Mouse (Mus musculus) urinary bladder, postnatal 36 days (tissue): ENCODE results near the gene Klf16.
"Not testable (repeated sequence)": the region's sequence is repeated elsewhere in the genome, so short reads cannot be mapped to it uniquely, and the experiment has no call there.

Experiments
- DNase-seq, 2 experiments: peaks; one replicate each; pipeline ENCODE4 v3.0.0; 2022; ENCODE audit warnings: low spot score in 2 of 2, mixed read lengths in 1 of 2

Klf16 gene

GRCm38 (mm10) chr10:80606306-80606705, 29.2 kb upstream of the Klf16 start:
- DNase-seq = no peak

GRCm38 (mm10) chr10:80605721-80606120, 28.6 kb upstream of the Klf16 start, which contains the start of gene Gm49322:
Gene Gm49322, plus strand, starts transcription at chr10:80606021.
- not testable (repeated sequence) for DNase-seq

- no peak for DNase-seq
Observed at GRCm38 (mm10) chr10:80604988-80605387, 27.9 kb upstream of the Klf16 start.

GRCm38 (mm10) chr10:80604001-80604509, 26.9 kb upstream of the Klf16 start:
- DNase-seq = no peak

DNA sequence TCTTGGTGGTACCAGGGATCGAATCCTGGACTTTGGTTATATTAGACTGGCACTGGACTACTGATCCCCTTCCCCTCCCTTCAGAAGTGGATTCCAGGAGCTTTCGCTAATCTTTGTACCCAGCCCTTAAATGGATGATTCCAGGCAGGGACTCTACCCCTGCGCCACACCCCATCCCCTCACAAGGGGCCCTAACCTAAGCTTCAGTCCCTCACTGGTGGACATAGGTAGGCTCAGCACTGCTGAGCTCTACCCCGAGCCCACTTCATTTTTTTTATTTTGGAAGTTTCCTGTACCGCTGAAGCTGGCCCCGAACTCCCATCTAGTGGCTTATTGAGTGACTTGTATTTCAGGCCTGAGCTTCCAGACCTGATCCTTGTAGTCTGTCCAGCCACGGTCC, 26.2 kb upstream of the Klf16 start:
- DNase-seq = no peak

GRCm38 (mm10) chr10:80602698-80603325, 25.7 kb upstream of the Klf16 start, which contains the start of the genes Scamp4 and Adat3:
Gene Scamp4, plus strand, starts transcription at chr10:80602872.
Gene Adat3, plus strand, starts transcription at chr10:80602880.
- peak; percentile 93 to 95 for DNase-seq

- no peak for DNase-seq
Observed at GRCm38 (mm10) chr10:80596318-80596717, 19.2 kb upstream of the Klf16 start.

DNA sequence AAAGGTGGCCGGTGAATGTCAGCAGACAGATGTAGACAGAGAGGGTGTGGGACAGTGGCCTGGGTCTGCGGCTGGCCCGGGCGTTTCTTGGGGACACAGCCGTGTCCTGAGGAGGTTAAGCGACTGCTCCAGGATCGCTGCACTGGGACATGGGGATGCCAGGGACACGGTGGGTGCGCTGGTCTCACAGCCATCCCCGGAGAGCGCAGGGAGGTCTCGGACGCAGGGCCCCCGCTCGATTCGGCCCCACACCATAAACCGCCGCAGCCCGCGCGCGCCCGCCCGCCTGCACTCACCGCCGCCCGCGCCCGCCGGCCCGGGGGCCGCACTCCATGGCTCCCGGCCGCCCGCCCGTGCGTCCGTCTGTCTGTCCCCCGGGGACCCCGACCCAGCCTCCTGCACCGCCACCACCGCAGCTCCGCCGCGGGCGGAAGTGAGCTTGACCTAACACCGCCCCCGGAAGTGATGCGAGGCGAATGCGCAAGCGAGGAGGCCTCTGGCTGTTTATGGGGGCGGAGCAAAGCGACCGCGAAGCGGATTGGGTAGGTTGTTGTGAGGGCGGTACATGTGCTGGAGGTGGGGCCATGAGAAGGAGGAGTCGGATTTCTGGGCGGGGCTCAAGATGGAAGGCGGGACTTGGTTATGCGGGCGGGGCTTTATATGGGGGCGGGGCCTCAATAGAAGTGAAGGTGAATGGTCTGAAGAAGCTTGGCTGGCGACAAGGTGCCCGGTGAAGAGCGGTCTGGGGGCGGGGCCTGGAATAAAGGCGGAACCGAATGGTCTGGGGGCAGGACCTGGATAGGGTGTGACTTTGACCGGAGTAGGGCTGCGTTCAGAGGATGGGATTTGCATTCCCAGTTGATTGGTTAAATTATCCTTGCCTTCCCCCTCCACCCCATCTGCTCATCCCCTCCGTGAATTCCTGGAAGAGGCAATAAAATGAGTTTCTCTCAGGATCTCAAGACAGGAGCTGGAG, 13.0 kb upstream of the Klf16 start, which contains the start of gene Abhd17a:
Gene Abhd17a, minus strand, starts transcription at position 463 of the 976 bp plus-strand sequence.
- peak; percentile 92 to 95 for DNase-seq

DNA sequence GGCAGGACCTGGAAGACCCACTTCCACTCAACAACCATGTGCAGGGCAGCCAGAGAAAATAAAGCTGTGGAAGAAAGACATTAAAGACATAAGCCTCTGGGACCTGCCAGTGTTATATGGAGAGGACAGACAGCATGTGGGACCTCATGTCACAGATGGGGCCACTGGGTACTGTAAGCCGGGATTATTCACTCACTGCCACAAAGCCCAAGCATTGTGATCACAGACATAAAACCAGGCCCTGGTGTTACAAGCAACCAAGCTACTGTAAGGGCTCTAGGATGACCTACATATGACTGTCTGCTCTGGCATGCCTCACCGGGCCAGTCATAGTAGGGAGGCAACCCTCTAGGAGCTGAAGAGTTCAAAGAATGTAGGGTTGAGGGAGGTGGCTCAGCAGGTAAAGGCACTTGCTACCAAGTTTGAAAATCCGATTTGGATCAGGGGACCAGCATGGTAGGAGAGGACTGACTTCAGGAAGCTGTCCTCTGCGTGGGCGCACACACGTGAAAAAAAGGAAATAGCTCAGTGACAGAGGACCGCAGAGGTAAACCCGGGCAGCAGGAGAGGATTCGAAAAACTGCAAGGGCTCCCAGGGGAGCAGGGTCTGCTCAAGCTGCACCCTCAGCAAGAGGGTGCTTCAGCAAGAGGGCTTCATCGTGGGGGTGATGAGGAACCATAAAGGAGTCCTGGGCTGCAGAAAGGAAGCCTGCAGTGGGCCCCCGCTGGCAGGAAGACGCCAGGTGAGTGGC, 12.2 kb upstream of the Klf16 start:
- DNase-seq = no peak

DNA sequence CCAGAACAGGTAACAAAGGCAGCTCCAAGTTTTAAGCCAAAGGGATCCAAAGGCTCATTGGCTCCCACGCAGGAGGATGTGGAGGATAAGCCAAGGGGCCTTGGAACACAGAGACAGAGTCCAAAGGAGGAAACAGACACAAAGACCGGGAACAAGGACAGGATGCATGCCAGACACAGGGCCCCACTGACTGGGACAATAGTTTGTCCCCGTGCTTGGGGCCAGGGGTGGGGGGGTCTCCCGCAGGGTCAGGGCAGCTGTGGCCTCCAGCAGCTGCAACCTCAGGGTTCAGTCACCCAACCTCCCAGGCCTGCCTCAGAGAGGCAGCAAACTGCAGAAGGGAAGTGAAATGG, 10.2 kb upstream of the Klf16 start:
- DNase-seq = no peak

DNA sequence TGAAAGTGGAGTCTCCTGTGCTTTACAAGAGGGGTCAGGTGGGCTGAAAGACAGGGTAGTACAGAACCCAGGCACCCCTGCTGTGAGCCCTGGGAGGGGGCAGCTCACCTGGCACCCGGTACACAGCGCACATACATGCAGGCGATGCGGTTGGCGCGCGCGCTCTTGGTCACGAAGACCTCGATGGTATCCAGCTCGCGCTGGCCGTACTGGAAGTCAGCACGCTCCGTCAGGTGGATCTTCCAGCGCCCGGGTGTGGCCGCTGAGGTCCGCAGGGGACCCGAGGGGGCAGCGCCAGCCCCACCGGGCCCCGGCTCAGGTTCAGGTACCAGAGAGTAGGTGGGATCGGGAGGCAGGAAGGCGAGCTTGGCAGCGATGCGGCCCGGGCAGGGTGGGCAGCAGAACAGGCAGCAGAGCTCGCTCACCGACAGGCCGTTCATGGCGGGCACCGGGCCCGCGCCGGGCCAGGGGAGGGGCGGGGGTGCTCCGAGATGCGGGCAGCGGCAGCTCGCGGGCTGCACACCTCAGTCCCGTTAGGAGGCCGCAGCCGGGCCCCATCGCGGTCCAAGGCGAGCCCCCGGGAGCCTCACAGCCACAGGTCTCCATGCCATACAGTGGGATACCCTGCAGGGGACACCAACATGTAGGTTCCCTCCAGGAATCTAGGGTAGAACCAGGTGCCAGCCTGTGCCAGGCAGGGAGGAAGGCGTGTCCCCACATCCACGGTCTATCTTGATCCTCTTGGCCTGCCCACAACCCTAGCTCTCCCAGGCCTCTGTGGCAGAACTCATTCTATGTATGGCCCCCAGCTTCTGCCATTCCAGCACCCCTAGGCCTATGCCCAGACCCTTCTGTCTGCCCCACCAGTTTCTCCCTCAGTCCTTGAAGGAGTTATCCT, 9.5 kb upstream of the Klf16 start:
- no peak for DNase-seq

GRCm38 (mm10) chr10:80585581-80585980, 8.5 kb upstream of the Klf16 start:
- no peak for DNase-seq

DNA sequence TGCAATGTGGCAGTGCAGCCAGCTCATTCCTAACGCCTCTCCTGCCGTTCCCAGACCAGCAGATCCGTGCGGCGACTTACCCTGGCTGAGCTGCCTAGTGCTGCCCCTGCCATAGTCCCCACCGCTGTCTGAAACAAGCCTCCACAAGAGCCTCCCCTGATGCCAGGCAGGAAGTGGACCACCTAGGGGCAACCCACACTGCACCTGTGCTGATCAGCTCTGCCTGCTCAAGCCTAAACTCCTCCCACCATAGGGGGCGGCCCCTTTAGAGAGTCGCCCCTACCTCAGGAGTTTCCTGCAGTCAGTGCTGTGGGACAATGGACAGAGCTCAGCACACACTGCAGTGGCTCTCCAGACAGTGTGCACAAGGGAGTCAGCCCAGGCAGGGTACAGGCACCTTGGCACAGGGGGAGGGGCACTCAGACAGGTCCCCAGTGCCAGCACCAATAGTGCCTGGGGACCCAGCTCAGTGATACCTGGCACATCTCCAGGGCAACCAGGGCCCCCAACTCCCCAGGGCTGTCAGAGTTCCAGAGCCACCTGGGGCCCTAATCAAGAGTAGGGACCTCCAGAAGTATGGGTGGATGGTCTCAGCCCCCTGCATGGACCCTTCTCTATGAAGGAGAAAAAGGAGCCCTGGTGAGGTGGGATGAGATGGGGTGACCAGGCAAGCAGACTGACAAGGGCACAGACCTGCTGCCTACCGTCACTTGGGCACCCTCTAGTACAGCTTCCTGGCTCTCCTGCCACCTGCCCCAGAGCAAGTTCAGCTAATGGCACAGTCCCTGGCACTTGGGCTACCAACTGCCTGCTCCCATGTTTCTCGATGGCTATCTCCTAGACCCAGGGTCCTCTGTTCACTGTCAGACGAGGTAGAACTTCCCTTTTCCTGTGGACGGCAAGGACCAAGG, 7.8 kb upstream of the Klf16 start:
- no peak for DNase-seq

DNA sequence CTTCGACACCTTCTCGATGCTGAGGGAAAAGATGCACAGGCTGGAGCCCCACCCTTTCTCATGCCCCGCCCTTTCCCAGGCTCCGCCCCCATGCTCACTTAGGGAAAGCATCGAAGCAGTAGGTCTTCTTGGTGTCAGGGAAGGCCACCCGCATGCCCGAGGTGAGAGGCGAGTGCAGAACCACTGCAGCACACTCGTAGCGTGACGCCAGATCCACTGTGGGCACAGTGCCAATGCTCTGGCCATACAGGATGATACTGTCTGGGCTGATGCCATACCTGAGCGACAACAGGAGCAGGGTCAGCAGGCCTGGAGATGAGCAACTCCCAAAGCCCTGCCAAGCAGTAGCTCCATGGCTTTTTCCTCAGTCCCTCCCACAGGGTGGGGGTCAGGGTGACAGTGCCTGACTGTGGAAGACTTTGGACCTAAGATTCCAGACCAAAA, 6.9 kb upstream of the Klf16 start:
- DNase-seq = no peak

DNA sequence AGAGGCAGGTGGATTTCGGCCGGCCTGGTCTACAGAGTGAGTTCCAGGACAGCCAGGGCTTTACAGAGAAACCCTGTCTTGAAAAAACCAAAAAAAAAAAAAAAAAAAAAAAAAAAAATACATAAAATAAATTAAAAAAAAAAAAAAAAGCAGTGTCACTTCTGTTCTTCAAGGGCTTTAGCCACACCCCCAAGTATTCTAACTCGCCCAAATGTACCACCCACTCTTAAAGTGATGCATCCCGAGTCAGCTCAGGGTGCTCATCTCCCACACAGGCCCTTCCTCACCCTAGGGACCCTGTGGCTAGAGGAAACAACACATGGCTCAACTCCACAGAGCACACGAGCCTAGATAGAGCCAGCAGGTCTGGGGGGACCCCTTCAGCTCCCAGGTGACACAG, 5.9 kb upstream of the Klf16 start:
- DNase-seq = no peak

DNA sequence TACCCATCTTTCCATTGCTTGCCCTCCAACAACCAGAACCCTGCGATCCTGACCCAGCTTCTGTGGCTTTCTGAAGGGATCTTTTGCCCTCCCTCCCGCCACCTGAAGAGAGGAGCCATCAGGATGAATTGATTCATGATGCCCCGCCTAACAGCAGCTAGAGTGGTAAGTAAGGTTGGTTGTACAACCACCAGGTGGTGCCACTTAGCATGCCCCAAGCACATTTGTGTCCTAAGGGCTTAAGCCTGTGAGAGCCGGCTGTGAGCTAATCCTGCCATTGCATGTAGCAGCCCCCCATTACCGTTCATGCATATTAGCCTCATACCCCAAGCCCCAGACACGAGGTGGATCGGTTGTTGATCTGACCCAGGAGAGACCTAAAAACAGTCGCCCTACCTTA, 1.8 kb upstream of the Klf16 start:
- DNase-seq = peak; percentile 51 to 67

DNA sequence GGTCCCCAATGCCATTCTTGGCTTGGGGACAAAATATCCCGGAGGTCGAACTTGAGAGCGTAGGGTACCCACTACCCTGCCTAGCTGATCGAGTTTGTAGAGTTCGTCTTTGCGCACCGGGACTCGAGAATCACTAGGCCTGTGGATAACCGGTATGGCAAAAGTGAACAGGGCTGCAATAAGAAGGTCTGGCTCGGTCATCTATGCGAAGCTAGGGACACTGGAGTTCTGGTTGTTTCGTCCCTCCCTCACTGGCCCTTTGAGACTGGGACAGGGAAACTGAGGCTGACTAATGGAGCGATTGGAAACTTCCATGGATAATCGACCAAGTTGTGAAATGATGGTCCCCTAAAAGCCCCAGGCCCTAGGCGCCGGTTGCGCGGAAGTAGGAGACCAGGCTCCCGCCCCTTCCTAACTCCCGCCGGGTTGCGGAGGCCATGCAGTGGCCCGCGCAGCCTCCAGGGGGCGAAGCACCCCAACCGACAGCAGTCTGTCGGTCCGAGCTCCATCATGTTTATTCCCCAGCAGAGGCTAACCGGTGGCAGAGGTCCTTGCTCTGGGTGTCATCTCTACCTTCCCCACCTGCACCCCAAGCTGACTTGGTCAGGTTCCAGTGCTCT, 1.1 kb upstream of the Klf16 start:
- DNase-seq = peak; percentile 78 to 84

- DNase-seq = peak; percentile 51 to 52
Observed at GRCm38 (mm10) chr10:80576351-80577194, 548 bp downstream of the Klf16 start.
